Mouse (Mus musculus) small intestine, adult 2 months (tissue): ENCODE results near the gene Dtymk.

Source experiments
- CTCF ChIP-seq: fragments of 200-500 bp; IDR thresholded peaks from 2 replicates; pipeline ENCODE4 v1.5.1; 2012; ENCODE audit warnings: low read depth, mild to moderate bottlenecking, control low read depth, inconsistent platforms, low read length, moderate library complexity, mixed read lengths; ENCODE audit not compliant: insufficient replicate concordance, insufficient read length; ENCODE audit errors: extremely low read depth
- POLR2A ChIP-seq: fragments of 200-500 bp; IDR thresholded peaks from 2 replicates; pipeline ENCODE4 v1.6.1; 2012; ENCODE audit warnings: low read depth, mild to moderate bottlenecking, control low read depth, inconsistent platforms, low read length, moderate library complexity

GRCm38 (mm10) chr1:93769901-93770300, 31.8 kb downstream of the Dtymk start:
- no peak for TF ChIP-seq POLR2A
- no peak for TF ChIP-seq CTCF
